Mouse (Mus musculus): Measurements from ENCODE around the gene Arhgap20. TPM values are rescaled to one million over a fixed set of nuclear protein-coding genes. Genes with fewer than 3 reads are reported as not detected.
A peak's percentile ranks its signal among the peaks of the same experiment; 100 is the strongest.

Gene Arhgap20
- polyA plus RNA-seq, 1 experiment: not detected

GRCm38 (mm10) chr9:51869056-51869455 lies 103.9 kb downstream of the Arhgap20 start:
- no peak overlapping the region for H3K4me3 ChIP-seq (ENCODE audit: insufficient read depth, poor library complexity, severe bottlenecking)
- TF ChIP-seq USF1 (IDR thresholded peaks at IDR 0.05; ENCODE audit: low read depth): no peak
- no peak for TF ChIP-seq MAX (IDR thresholded peaks at IDR 0.05)
- peak; percentile 54 for TF ChIP-seq CEBPB (IDR thresholded peaks at IDR 0.05; ENCODE audit: low read depth)
- no peak for TF ChIP-seq FOSL1 (IDR thresholded peaks at IDR 0.05; ENCODE audit: insufficient read depth, low read length, poor library complexity, severe bottlenecking)
- peak; percentile 73 for TF ChIP-seq MYOD1 (IDR thresholded peaks at IDR 0.05; ENCODE audit: control insufficient read depth, insufficient read length, low read depth)
- no peak for TF ChIP-seq MYOG (IDR thresholded peaks at IDR 0.05; ENCODE audit: control insufficient read depth, extremely low read depth, insufficient read length)
- no peak for TF ChIP-seq CTCF (IDR thresholded peaks at IDR 0.05; ENCODE audit: control insufficient read depth, insufficient read depth, insufficient read length)
- no peaks in the 10 kb centered on the region for H3K79me2 ChIP-seq (ENCODE audit: control insufficient read depth, insufficient read depth)
- no peaks in the 10 kb centered on the region for H3K27me3 ChIP-seq (ENCODE audit: control insufficient read depth, insufficient read depth, insufficient read length)
- H3K79me3 ChIP-seq (ENCODE audit: low read depth): no peaks in the 10 kb centered on the region
- H3ac ChIP-seq (ENCODE audit: control insufficient read depth, insufficient read length, low read depth): no peak overlapping the region
- H3K36me3 ChIP-seq (ENCODE audit: control insufficient read depth, insufficient read depth): no peaks in the 10 kb centered on the region

- no peaks in the 10 kb centered on the region for H3K79me2 ChIP-seq (ENCODE audit: control insufficient read depth, insufficient read depth)
Observed at GRCm38 (mm10) chr9:51874348-51874747, 109.2 kb downstream of the Arhgap20 start.

GRCm38 (mm10) chr9:51875531-51875930 lies 110.4 kb downstream of the Arhgap20 start:
- Histone ChIP-seq H3K79me3 (ENCODE audit: low read depth) (no peaks in the 10 kb centered on the region), H3K79me2 (ENCODE audit: control insufficient read depth, insufficient read depth) (no peaks in the 10 kb centered on the region), H3K36me3 (ENCODE audit: control insufficient read depth, insufficient read depth) (no peaks in the 10 kb centered on the region), H3K4me3 (ENCODE audit: insufficient read depth, poor library complexity, severe bottlenecking) (no peak overlapping the region), H3ac (ENCODE audit: control insufficient read depth, insufficient read length, low read depth) (no peak overlapping the region), H3K27me3 (ENCODE audit: control insufficient read depth, insufficient read depth, insufficient read length) (no peaks in the 10 kb centered on the region)
- TF ChIP-seq MAX (IDR thresholded peaks at IDR 0.05) (no peak), MYOD1 (IDR thresholded peaks at IDR 0.05; ENCODE audit: control insufficient read depth, insufficient read length, low read depth) (no peak), USF1 (IDR thresholded peaks at IDR 0.05; ENCODE audit: low read depth) (no peak), FOSL1 (IDR thresholded peaks at IDR 0.05; ENCODE audit: insufficient read depth, low read length, poor library complexity, severe bottlenecking) (no peak), MYOG (IDR thresholded peaks at IDR 0.05; ENCODE audit: control insufficient read depth, extremely low read depth, insufficient read length) (no peak), CTCF (IDR thresholded peaks at IDR 0.05; ENCODE audit: control insufficient read depth, insufficient read depth, insufficient read length) (no peak), CEBPB (IDR thresholded peaks at IDR 0.05; ENCODE audit: low read depth) (no peak)

More at GRCm38 (mm10) chr9:51874348-51874747, 109.2 kb downstream of the Arhgap20 start:
- TF ChIP-seq MYOD1 (IDR thresholded peaks at IDR 0.05; ENCODE audit: control insufficient read depth, insufficient read length, low read depth) (no peak), MAX (IDR thresholded peaks at IDR 0.05) (no peak), MYOG (IDR thresholded peaks at IDR 0.05; ENCODE audit: control insufficient read depth, extremely low read depth, insufficient read length) (no peak), FOSL1 (IDR thresholded peaks at IDR 0.05; ENCODE audit: insufficient read depth, low read length, poor library complexity, severe bottlenecking) (no peak), USF1 (IDR thresholded peaks at IDR 0.05; ENCODE audit: low read depth) (no peak), CTCF (IDR thresholded peaks at IDR 0.05; ENCODE audit: control insufficient read depth, insufficient read depth, insufficient read length) (no peak), CEBPB (IDR thresholded peaks at IDR 0.05; ENCODE audit: low read depth) (no peak)
- no peak overlapping the region for H3K4me3 ChIP-seq (ENCODE audit: insufficient read depth, poor library complexity, severe bottlenecking)
- no peaks in the 10 kb centered on the region for H3K36me3 ChIP-seq (ENCODE audit: control insufficient read depth, insufficient read depth)
- H3K27me3 ChIP-seq (ENCODE audit: control insufficient read depth, insufficient read depth, insufficient read length): no peaks in the 10 kb centered on the region
- H3K79me3 ChIP-seq (ENCODE audit: low read depth): no peaks in the 10 kb centered on the region
- no peak overlapping the region for H3ac ChIP-seq (ENCODE audit: control insufficient read depth, insufficient read length, low read depth)

- Histone ChIP-seq H3ac (ENCODE audit: control insufficient read depth, insufficient read length, low read depth) (no peak overlapping the region), H3K36me3 (ENCODE audit: control insufficient read depth, insufficient read depth) (no peaks in the 10 kb centered on the region), H3K27me3 (ENCODE audit: control insufficient read depth, insufficient read depth, insufficient read length) (no peaks in the 10 kb centered on the region), H3K79me3 (ENCODE audit: low read depth) (no peaks in the 10 kb centered on the region), H3K4me3 (ENCODE audit: insufficient read depth, poor library complexity, severe bottlenecking) (no peak overlapping the region), H3K79me2 (ENCODE audit: control insufficient read depth, insufficient read depth) (no peaks in the 10 kb centered on the region)
- TF ChIP-seq FOSL1 (IDR thresholded peaks at IDR 0.05; ENCODE audit: insufficient read depth, low read length, poor library complexity, severe bottlenecking): no peak
- no peak for TF ChIP-seq USF1 (IDR thresholded peaks at IDR 0.05; ENCODE audit: low read depth)
- no peak for TF ChIP-seq CTCF (IDR thresholded peaks at IDR 0.05; ENCODE audit: control insufficient read depth, insufficient read depth, insufficient read length)
- no peak for TF ChIP-seq MAX (IDR thresholded peaks at IDR 0.05)
- no peak for TF ChIP-seq MYOD1 (IDR thresholded peaks at IDR 0.05; ENCODE audit: control insufficient read depth, insufficient read length, low read depth)
- no peak for TF ChIP-seq MYOG (IDR thresholded peaks at IDR 0.05; ENCODE audit: control insufficient read depth, extremely low read depth, insufficient read length)
- no peak for TF ChIP-seq CEBPB (IDR thresholded peaks at IDR 0.05; ENCODE audit: low read depth)
Observed at GRCm38 (mm10) chr9:51881386-51881785, 116.2 kb downstream of the Arhgap20 start.

- H3K79me2 ChIP-seq (ENCODE audit: control insufficient read depth, insufficient read depth): no peaks in the 10 kb centered on the region
- no peaks in the 10 kb centered on the region for H3K27me3 ChIP-seq (ENCODE audit: control insufficient read depth, insufficient read depth, insufficient read length)
- no peak for TF ChIP-seq CEBPB (IDR thresholded peaks at IDR 0.05; ENCODE audit: low read depth)
- TF ChIP-seq CTCF (IDR thresholded peaks at IDR 0.05; ENCODE audit: control insufficient read depth, insufficient read depth, insufficient read length): no peak
- TF ChIP-seq MYOG (IDR thresholded peaks at IDR 0.05; ENCODE audit: control insufficient read depth, extremely low read depth, insufficient read length): no peak
- TF ChIP-seq USF1 (IDR thresholded peaks at IDR 0.05; ENCODE audit: low read depth): no peak
- TF ChIP-seq MAX (IDR thresholded peaks at IDR 0.05): no peak
- no peak for TF ChIP-seq FOSL1 (IDR thresholded peaks at IDR 0.05; ENCODE audit: insufficient read depth, low read length, poor library complexity, severe bottlenecking)
- no peak for TF ChIP-seq MYOD1 (IDR thresholded peaks at IDR 0.05; ENCODE audit: control insufficient read depth, insufficient read length, low read depth)
- no peaks in the 10 kb centered on the region for H3K36me3 ChIP-seq (ENCODE audit: control insufficient read depth, insufficient read depth)
- no peak overlapping the region for H3ac ChIP-seq (ENCODE audit: control insufficient read depth, insufficient read length, low read depth)
- H3K4me3 ChIP-seq (ENCODE audit: insufficient read depth, poor library complexity, severe bottlenecking): no peak overlapping the region
- H3K79me3 ChIP-seq (ENCODE audit: low read depth): no peaks in the 10 kb centered on the region
Observed at GRCm38 (mm10) chr9:51881881-51882280, 116.7 kb downstream of the Arhgap20 start.

Measured in C2C12 (cell line).